Mouse (Mus musculus): ENCODE results near the gene Ydjc.

GRCm38 (mm10) chr16:17185475-17185874 is 41.1 kb downstream of the Ydjc start:
- TF ChIP-seq CTCF (IDR thresholded peaks at IDR 0.05; ENCODE audit: low read depth) (no peak), EP300 (IDR thresholded peaks at IDR 0.05; ENCODE audit: low read depth) (no peak)

All from heart, postnatal 0 days (tissue).